Mouse (Mus musculus): ENCODE results near the gene Gsap. TPM values are rescaled to one million over a fixed set of nuclear protein-coding genes. Genes with fewer than 3 reads are reported as not detected.

Gsap gene
- polyA plus RNA-seq, 1 experiment from 2014 or later, result 3.6 TPM

GRCm38 (mm10) chr5:21232876-21233275 lies 46.8 kb downstream of the Gsap start:
- H3K27ac ChIP-seq (replicated peaks; ENCODE audit: low read depth, low read length), result no peak overlapping the region
- H3K9me3 ChIP-seq (ENCODE audit: control insufficient read depth, low read length), result no peaks in the 10 kb centered on the region
- no peaks in the 10 kb centered on the region for H3K4me1 ChIP-seq (ENCODE audit: control insufficient read depth, insufficient read depth, low read length)
- H3K4me3 ChIP-seq (ENCODE audit: low read depth, low read length), result no peak overlapping the region
- no peak overlapping the region for H3K9ac ChIP-seq (ENCODE audit: low read depth, low read length)
- H3K27me3 ChIP-seq (replicated peaks; ENCODE audit: control insufficient read depth, insufficient read depth, low read length), result no peaks in the 10 kb centered on the region
- WGBS, result 91% methylated on average over 6 of the region's 6 CpGs
- ATAC-seq (ENCODE audit: low read depth) (no peak), DNase-seq (ENCODE audit: low spot score) (no peak)
- no peak overlapping the region for H3K4me2 ChIP-seq (ENCODE audit: low read depth, low read length)
- no peaks in the 10 kb centered on the region for H3K36me3 ChIP-seq (ENCODE audit: control insufficient read depth, insufficient read depth, low read length)

- Histone ChIP-seq H3K4me3 (ENCODE audit: low read depth, low read length) (no peak overlapping the region), H3K9ac (ENCODE audit: low read depth, low read length) (no peak overlapping the region), H3K4me2 (ENCODE audit: low read depth, low read length) (no peak overlapping the region), H3K9me3 (ENCODE audit: control insufficient read depth, low read length) (no peaks in the 10 kb centered on the region), H3K36me3 (ENCODE audit: control insufficient read depth, insufficient read depth, low read length) (no peaks in the 10 kb centered on the region), H3K27me3 (replicated peaks; ENCODE audit: control insufficient read depth, insufficient read depth, low read length) (no peaks in the 10 kb centered on the region), H3K4me1 (ENCODE audit: control insufficient read depth, insufficient read depth, low read length) (no peaks in the 10 kb centered on the region), H3K27ac (replicated peaks; ENCODE audit: low read depth, low read length) (no peak overlapping the region)
- DNase-seq (ENCODE audit: low spot score) (no peak), ATAC-seq (ENCODE audit: low read depth) (no peak)
- 85% methylated on average over 1 of the region's 1 CpGs for WGBS
These were observed 58.5 kb downstream of the Gsap start for GRCm38 (mm10) chr5:21244575-21244974.

DNA sequence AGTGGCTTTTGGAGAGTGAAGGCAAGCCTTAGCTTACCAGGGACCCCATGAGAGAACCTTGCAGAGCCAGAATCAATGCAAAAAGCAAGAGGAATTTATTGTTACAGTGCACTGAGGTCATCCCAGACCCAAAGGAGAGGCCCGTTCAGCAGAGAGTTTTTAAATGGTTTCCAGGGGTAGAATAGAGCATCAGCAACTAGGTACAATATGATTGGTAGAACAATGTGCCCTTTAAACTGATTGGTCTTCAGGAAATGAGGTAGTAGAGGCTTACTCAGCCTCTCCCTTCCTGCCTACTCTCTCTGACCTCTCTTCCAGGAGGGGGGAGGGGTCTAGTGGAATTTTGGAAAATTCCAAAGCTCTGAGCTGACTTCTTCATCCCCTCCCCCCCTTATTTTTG lies 59.2 kb downstream of the Gsap start:
- Histone ChIP-seq H3K4me2 (ENCODE audit: low read depth, low read length) (no peak overlapping the region), H3K27me3 (replicated peaks; ENCODE audit: control insufficient read depth, insufficient read depth, low read length) (no peaks in the 10 kb centered on the region), H3K9ac (ENCODE audit: low read depth, low read length) (no peak overlapping the region), H3K36me3 (ENCODE audit: control insufficient read depth, insufficient read depth, low read length) (no peaks in the 10 kb centered on the region), H3K9me3 (ENCODE audit: control insufficient read depth, low read length) (no peaks in the 10 kb centered on the region), H3K4me1 (ENCODE audit: control insufficient read depth, insufficient read depth, low read length) (no peaks in the 10 kb centered on the region), H3K4me3 (ENCODE audit: low read depth, low read length) (no peak overlapping the region), H3K27ac (replicated peaks; ENCODE audit: low read depth, low read length) (no peak overlapping the region)
- 61% methylated on average over 1 of the region's 1 CpGs for WGBS
- DNase-seq (ENCODE audit: low spot score) (no peak), ATAC-seq (ENCODE audit: low read depth) (no peak)

GRCm38 (mm10) chr5:21246794-21247193 lies 60.7 kb downstream of the Gsap start:
- no peak for DNase-seq (ENCODE audit: low spot score)
- Histone ChIP-seq H3K4me2 (ENCODE audit: low read depth, low read length) (no peak overlapping the region), H3K9ac (ENCODE audit: low read depth, low read length) (no peak overlapping the region), H3K4me3 (ENCODE audit: low read depth, low read length) (no peak overlapping the region), H3K9me3 (ENCODE audit: control insufficient read depth, low read length) (no peaks in the 10 kb centered on the region), H3K4me1 (ENCODE audit: control insufficient read depth, insufficient read depth, low read length) (no peaks in the 10 kb centered on the region), H3K27ac (replicated peaks; ENCODE audit: low read depth, low read length) (no peak overlapping the region), H3K27me3 (replicated peaks; ENCODE audit: control insufficient read depth, insufficient read depth, low read length) (no peaks in the 10 kb centered on the region), H3K36me3 (ENCODE audit: control insufficient read depth, insufficient read depth, low read length) (no peaks in the 10 kb centered on the region)
- no peak for ATAC-seq (ENCODE audit: low read depth)
- 78% methylated on average over 6 of the region's 6 CpGs for WGBS

- 67% methylated on average over 2 of the region's 2 CpGs for WGBS
- no peak overlapping the region for H3K9ac ChIP-seq (ENCODE audit: low read depth, low read length)
- H3K4me2 ChIP-seq (ENCODE audit: low read depth, low read length), result no peak overlapping the region
- no peak overlapping the region for H3K4me3 ChIP-seq (ENCODE audit: low read depth, low read length)
- H3K27me3 ChIP-seq (replicated peaks; ENCODE audit: control insufficient read depth, insufficient read depth, low read length), result no peaks in the 10 kb centered on the region
- no peaks in the 10 kb centered on the region for H3K36me3 ChIP-seq (ENCODE audit: control insufficient read depth, insufficient read depth, low read length)
- no peak overlapping the region for H3K27ac ChIP-seq (replicated peaks; ENCODE audit: low read depth, low read length)
- H3K4me1 ChIP-seq (ENCODE audit: control insufficient read depth, insufficient read depth, low read length), result no peaks in the 10 kb centered on the region
- H3K9me3 ChIP-seq (ENCODE audit: control insufficient read depth, low read length), result no peaks in the 10 kb centered on the region
- no peak for ATAC-seq (ENCODE audit: low read depth)
- no peak for DNase-seq (ENCODE audit: low spot score)
These were observed 61.9 kb downstream of the Gsap start for GRCm38 (mm10) chr5:21247916-21248315.

GRCm38 (mm10) chr5:21248834-21249233 lies 62.8 kb downstream of the Gsap start:
- Histone ChIP-seq H3K4me3 (ENCODE audit: low read depth, low read length) (no peak overlapping the region), H3K9ac (ENCODE audit: low read depth, low read length) (no peak overlapping the region), H3K36me3 (ENCODE audit: control insufficient read depth, insufficient read depth, low read length) (no peaks in the 10 kb centered on the region), H3K27ac (replicated peaks; ENCODE audit: low read depth, low read length) (no peak overlapping the region), H3K27me3 (replicated peaks; ENCODE audit: control insufficient read depth, insufficient read depth, low read length) (no peaks in the 10 kb centered on the region), H3K4me1 (ENCODE audit: control insufficient read depth, insufficient read depth, low read length) (no peaks in the 10 kb centered on the region), H3K9me3 (ENCODE audit: control insufficient read depth, low read length) (no peaks in the 10 kb centered on the region), H3K4me2 (ENCODE audit: low read depth, low read length) (no peak overlapping the region)
- no peak for DNase-seq (ENCODE audit: low spot score)
- ATAC-seq (ENCODE audit: low read depth), result no peak
- WGBS, result 68% methylated on average over 5 of the region's 5 CpGs

DNA sequence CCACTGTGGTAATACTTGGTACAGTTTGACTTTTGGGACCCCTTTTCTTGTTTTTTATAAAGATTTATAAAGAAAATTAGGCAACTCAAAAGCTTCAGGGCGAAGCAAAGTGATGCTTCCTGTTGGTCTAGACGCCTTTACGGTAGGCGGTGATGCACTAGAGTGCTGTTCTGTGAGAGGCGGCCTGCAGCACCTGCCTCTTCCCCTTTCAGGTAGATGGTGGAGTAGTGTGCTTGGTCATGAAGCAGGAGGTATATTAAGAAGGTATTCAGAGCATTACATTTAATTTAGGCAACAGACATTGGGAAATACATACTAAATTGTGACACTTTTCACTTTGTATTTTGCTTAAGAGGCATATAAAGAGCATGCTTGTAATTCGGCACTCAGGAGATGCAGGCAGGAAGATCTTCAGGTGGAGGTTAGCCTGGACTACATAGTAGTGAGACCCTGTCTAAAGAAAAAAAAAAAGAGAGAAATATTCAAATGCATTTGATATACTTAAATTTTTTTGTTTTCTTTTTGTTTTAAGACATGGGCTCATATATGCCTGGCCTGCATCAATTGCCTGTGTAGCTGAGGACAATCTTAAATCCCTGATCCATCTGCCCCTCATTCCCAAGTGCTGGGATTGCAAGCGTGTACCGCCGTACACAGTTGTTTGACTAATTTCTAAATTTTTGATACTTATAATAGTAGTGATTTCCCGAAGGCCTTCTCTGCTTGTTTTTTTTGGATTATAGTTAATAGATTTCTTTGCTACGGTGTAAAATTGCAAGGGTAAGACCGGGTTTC lies 68.9 kb downstream of the Gsap start:
- no peaks in the 10 kb centered on the region for H3K27me3 ChIP-seq (replicated peaks; ENCODE audit: control insufficient read depth, insufficient read depth, low read length)
- no peak overlapping the region for H3K27ac ChIP-seq (replicated peaks; ENCODE audit: low read depth, low read length)
- WGBS, result 79% methylated on average over 12 of the region's 12 CpGs
- DNase-seq (ENCODE audit: low spot score) (no peak), ATAC-seq (ENCODE audit: low read depth) (no peak)
- H3K4me3 ChIP-seq (ENCODE audit: low read depth, low read length), result no peak overlapping the region
- H3K9ac ChIP-seq (ENCODE audit: low read depth, low read length), result no peak overlapping the region
- no peaks in the 10 kb centered on the region for H3K4me1 ChIP-seq (ENCODE audit: control insufficient read depth, insufficient read depth, low read length)
- H3K9me3 ChIP-seq (ENCODE audit: control insufficient read depth, low read length), result no peaks in the 10 kb centered on the region
- H3K4me2 ChIP-seq (ENCODE audit: low read depth, low read length), result no peak overlapping the region
- H3K36me3 ChIP-seq (ENCODE audit: control insufficient read depth, insufficient read depth, low read length), result no peaks in the 10 kb centered on the region

DNA sequence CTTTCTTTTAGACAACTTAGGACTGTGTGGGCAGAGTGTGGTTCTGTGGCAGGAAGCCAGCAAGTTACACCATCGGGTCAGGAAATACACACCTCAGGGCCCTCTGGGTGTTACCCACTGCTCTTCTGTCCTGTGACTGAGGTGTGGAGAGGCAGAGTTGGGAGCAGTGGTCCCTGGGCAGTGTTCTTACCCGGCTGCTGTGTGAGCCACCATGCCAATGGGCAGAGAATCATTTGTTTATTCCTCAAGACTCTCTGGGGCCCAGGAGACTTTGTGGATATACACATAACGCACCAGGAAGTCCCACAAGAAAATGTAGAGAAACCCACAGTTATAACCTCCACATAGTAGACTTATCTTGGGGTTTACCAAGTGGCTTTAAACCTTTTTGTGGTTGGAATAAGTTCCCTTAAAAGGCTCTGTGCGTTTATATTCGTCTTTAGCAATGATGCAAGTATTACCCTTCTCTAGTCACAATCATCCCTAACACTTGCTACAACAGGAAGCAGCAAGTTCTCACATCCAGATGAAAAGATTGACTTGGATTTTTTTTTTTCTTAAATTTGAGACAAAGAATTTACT lies 69.6 kb downstream of the Gsap start:
- DNase-seq (ENCODE audit: low spot score) (no peak), ATAC-seq (ENCODE audit: low read depth) (no peak)
- Histone ChIP-seq H3K36me3 (ENCODE audit: control insufficient read depth, insufficient read depth, low read length) (no peaks in the 10 kb centered on the region), H3K4me2 (ENCODE audit: low read depth, low read length) (no peak overlapping the region), H3K27ac (replicated peaks; ENCODE audit: low read depth, low read length) (no peak overlapping the region), H3K9ac (ENCODE audit: low read depth, low read length) (no peak overlapping the region), H3K27me3 (replicated peaks; ENCODE audit: control insufficient read depth, insufficient read depth, low read length) (no peaks in the 10 kb centered on the region), H3K9me3 (ENCODE audit: control insufficient read depth, low read length) (no peaks in the 10 kb centered on the region), H3K4me1 (ENCODE audit: control insufficient read depth, insufficient read depth, low read length) (no peaks in the 10 kb centered on the region), H3K4me3 (ENCODE audit: low read depth, low read length) (no peak overlapping the region)
- 81% methylated on average over 5 of the region's 5 CpGs for WGBS

GRCm38 (mm10) chr5:21257126-21257525 lies 71.1 kb downstream of the Gsap start:
- H3K27me3 ChIP-seq (replicated peaks; ENCODE audit: control insufficient read depth, insufficient read depth, low read length), result no peaks in the 10 kb centered on the region
- no peak overlapping the region for H3K27ac ChIP-seq (replicated peaks; ENCODE audit: low read depth, low read length)
- no peak overlapping the region for H3K4me2 ChIP-seq (ENCODE audit: low read depth, low read length)
- no peak overlapping the region for H3K9ac ChIP-seq (ENCODE audit: low read depth, low read length)
- 44% methylated on average over 4 of the region's 4 CpGs for WGBS
- peaks cover 10% of the 10 kb centered on the region for H3K4me1 ChIP-seq (ENCODE audit: control insufficient read depth, insufficient read depth, low read length)
- no peak for ATAC-seq (ENCODE audit: low read depth)
- H3K36me3 ChIP-seq (ENCODE audit: control insufficient read depth, insufficient read depth, low read length), result no peaks in the 10 kb centered on the region
- no peak overlapping the region for H3K4me3 ChIP-seq (ENCODE audit: low read depth, low read length)
- H3K9me3 ChIP-seq (ENCODE audit: control insufficient read depth, low read length), result no peaks in the 10 kb centered on the region
- DNase-seq (ENCODE audit: low spot score), result no peak
